Mouse (Mus musculus) limb, embryonic 10.5 days (tissue): ENCODE data around the gene Cilp. TPM values are rescaled to one million over a fixed set of nuclear protein-coding genes. Genes with fewer than 3 reads are reported as not detected.

ENCODE experiments used
- DNase-seq: peaks from one replicate; pipeline ENCODE4 v3.0.0-alpha.2; 2017; ENCODE audit warnings: low spot score
- H3K27ac ChIP-seq: fragments of 300-500 bp; sonication (generic); 2 replicates; pipeline ENCODE4 v1.5.1; 2016; ENCODE audit warnings: mild to moderate bottlenecking
- H3K27me3 ChIP-seq: fragments of 300-500 bp; sonication (generic); 2 replicates; pipeline ENCODE4 v1.6.1; 2016; ENCODE audit warnings: low read depth, mild to moderate bottlenecking; ENCODE audit not compliant: poor library complexity, severe bottlenecking
- H3K36me3 ChIP-seq: fragments of 300-500 bp; sonication (generic); 2 replicates; pipeline ENCODE4 v1.6.1; 2016; ENCODE audit warnings: mild to moderate bottlenecking, moderate library complexity
- H3K4me1 ChIP-seq: fragments of 300-500 bp; sonication (generic); 2 replicates; pipeline ENCODE4 v1.6.1; 2016
- H3K4me3 ChIP-seq: fragments of 300-500 bp; sonication (generic); 2 replicates; pipeline ENCODE4 v1.5.1; 2016; ENCODE audit warnings: mild to moderate bottlenecking, moderate library complexity
- H3K9me3 ChIP-seq: fragments of 300-500 bp; sonication (generic); replicated peaks from 2 replicates; pipeline ENCODE4 v1.6.1; 2016; ENCODE audit warnings: mild to moderate bottlenecking
- WGBS: fragments of 180-500 bp; shearing (Covaris S2); methylation state at CpG from one replicate; pipeline ENCODE4 v1.1.7; 2016; 5-methylcytosine and 5-hydroxymethylcytosine counted together
- polyA plus RNA-seq: library from polyadenylated mRNA; unstranded; fragments of >200 nt; fragmentation: Nextera tagmentation; extraction: Ambion mirVana; gene quantifications from 2 replicates; pipeline ENCODE4 v1.2.1, GENCODE M21; 2016

Gene Cilp
- polyA plus RNA-seq, 1 experiment from 2014 or later = 0.06 TPM

GRCm38 (mm10) chr9:65306672-65307071, 41.7 kb downstream of the Cilp start:
- no peaks in the 10 kb centered on the region for H3K9me3 ChIP-seq
- H3K27ac ChIP-seq = no peak overlapping the region
- H3K4me1 ChIP-seq = no peaks in the 10 kb centered on the region
- H3K36me3 ChIP-seq = peaks cover 89% of the 10 kb centered on the region
- H3K27me3 ChIP-seq = no peaks in the 10 kb centered on the region
- DNase-seq = no peak
- WGBS = 90% methylated on average over 2 of the region's 2 CpGs
- no peak overlapping the region for H3K4me3 ChIP-seq

GRCm38 (mm10) chr9:65308011-65308410, 43.0 kb downstream of the Cilp start:
- no peak overlapping the region for H3K27ac ChIP-seq
- H3K4me3 ChIP-seq = no peak overlapping the region
- DNase-seq = no peak
- no peaks in the 10 kb centered on the region for H3K27me3 ChIP-seq
- 83% methylated on average over 1 of the region's 1 CpGs for WGBS
- no peaks in the 10 kb centered on the region for H3K9me3 ChIP-seq
- H3K36me3 ChIP-seq = peaks cover 89% of the 10 kb centered on the region
- no peaks in the 10 kb centered on the region for H3K4me1 ChIP-seq

- DNase-seq = peak; percentile 37
- peaks cover 83% of the 10 kb centered on the region for H3K36me3 ChIP-seq
- 97% methylated on average over 4 of the region's 4 CpGs for WGBS
Observed at GRCm38 (mm10) chr9:65312669-65313357, 47.8 kb downstream of the Cilp start.

GRCm38 (mm10) chr9:65313846-65314245, 48.9 kb downstream of the Cilp start:
- no peak for DNase-seq
- peaks cover 83% of the 10 kb centered on the region for H3K36me3 ChIP-seq
- 96% methylated on average over 1 of the region's 1 CpGs for WGBS

More at GRCm38 (mm10) chr9:65312669-65313357, 47.8 kb downstream of the Cilp start:
- Histone ChIP-seq H3K9me3 (no peaks in the 10 kb centered on the region), H3K4me1 (no peaks in the 10 kb centered on the region), H3K4me3 (no peak overlapping the region), H3K27me3 (no peaks in the 10 kb centered on the region), H3K27ac (no peak overlapping the region)

GRCm38 (mm10) chr9:65322255-65322900, 57.4 kb downstream of the Cilp start:
- Histone ChIP-seq H3K4me3 (no peak overlapping the region), H3K4me1 (no peaks in the 10 kb centered on the region), H3K36me3 (peaks cover 93% of the 10 kb centered on the region), H3K27ac (no peak overlapping the region), H3K9me3 (no peaks in the 10 kb centered on the region), H3K27me3 (no peaks in the 10 kb centered on the region)
- 95% methylated on average over 11 of the region's 11 CpGs for WGBS
- no peak for DNase-seq

More at GRCm38 (mm10) chr9:65313846-65314245, 48.9 kb downstream of the Cilp start:
- Histone ChIP-seq H3K9me3 (no peaks in the 10 kb centered on the region), H3K27ac (no peak overlapping the region), H3K4me1 (no peaks in the 10 kb centered on the region), H3K27me3 (no peaks in the 10 kb centered on the region), H3K4me3 (no peak overlapping the region)

GRCm38 (mm10) chr9:65325971-65326370, 61.0 kb downstream of the Cilp start:
- no peak for DNase-seq
- H3K4me1 ChIP-seq = no peaks in the 10 kb centered on the region
- no peaks in the 10 kb centered on the region for H3K9me3 ChIP-seq
- H3K4me3 ChIP-seq = no peak overlapping the region
- no peaks in the 10 kb centered on the region for H3K27me3 ChIP-seq
- peaks cover 96% of the 10 kb centered on the region for H3K36me3 ChIP-seq
- no peak overlapping the region for H3K27ac ChIP-seq

GRCm38 (mm10) chr9:65327371-65327770, 62.4 kb downstream of the Cilp start:
- Histone ChIP-seq H3K27ac (no peak overlapping the region), H3K27me3 (no peaks in the 10 kb centered on the region), H3K9me3 (no peaks in the 10 kb centered on the region), H3K36me3 (peaks cover 92% of the 10 kb centered on the region), H3K4me1 (no peaks in the 10 kb centered on the region), H3K4me3 (no peak overlapping the region)
- 94% methylated on average over 2 of the region's 2 CpGs for WGBS
- no peak for DNase-seq

Other genes with a start within 250 kb of the Cilp start
- 99.9 and 105 TPM in 2 replicates for gene Hacd3, start 243.5 kb upstream of the Cilp start, polyA plus RNA-seq
- 36.7 and 43.3 TPM in 2 replicates for gene Dpp8, start 232.8 kb upstream of the Cilp start, polyA plus RNA-seq
- 11.1 and 11.2 TPM in 2 replicates for gene Igdcc4, start 163.7 kb upstream of the Cilp start, polyA plus RNA-seq
- gene Igdcc3, start 124.0 kb upstream of the Cilp start, polyA plus RNA-seq = 230 and 420 TPM in 2 replicates
- 8.7 and 9.0 TPM in 2 replicates for gene Parp16, start 69.8 kb upstream of the Cilp start, polyA plus RNA-seq
- 45.5 and 52.7 TPM in 2 replicates for gene Clpx, start 29.1 kb downstream of the Cilp start, polyA plus RNA-seq
- 10.4 and 11.9 TPM in 2 replicates for gene Pdcd7, start 80.9 kb downstream of the Cilp start, polyA plus RNA-seq
- 0.30 and 0.38 TPM in 2 replicates for gene Ubap1l, start 95.9 kb downstream of the Cilp start, polyA plus RNA-seq
- gene Kbtbd13, start 126.5 kb downstream of the Cilp start, polyA plus RNA-seq = 0.83 and 1.0 TPM in 2 replicates
- 5.8 and 8.2 TPM in 2 replicates for gene Rasl12, start 133.3 kb downstream of the Cilp start, polyA plus RNA-seq
- gene Slc51b, start 157.8 kb downstream of the Cilp start, polyA plus RNA-seq = not detected in 2 replicates
- 21.4 and 22.9 TPM in 2 replicates for gene Mtfmt, start 170.6 kb downstream of the Cilp start, polyA plus RNA-seq
- 84.1 and 91.0 TPM in 2 replicates for gene Spg21, start 195.8 kb downstream of the Cilp start, polyA plus RNA-seq